Mouse (Mus musculus) heart, adult 2 months (tissue): ENCODE results near the gene Hs1bp3. TPM values are rescaled to one million over a fixed set of nuclear protein-coding genes. Genes with fewer than 3 reads are reported as not detected.

ENCODE experiments used
- DNase-seq, 2 experiments: peaks; one replicate each; pipeline ENCODE4 v3.0.0; 2021
- H3K27ac ChIP-seq: fragments of 200-600 bp; 2 replicates; pipeline ENCODE4 v1.8.1; 2022
- H3K27me3 ChIP-seq: fragments of 200-500 bp; 2 replicates; pipeline ENCODE4 v1.6.1; 2012; ENCODE audit warnings: mild to moderate bottlenecking, low read length, inconsistent platforms, mixed read lengths; ENCODE audit not compliant: control insufficient read depth, insufficient read depth
- H3K36me3 ChIP-seq: fragments of 200-500 bp; 2 replicates; pipeline ENCODE4 v1.6.1; 2012; ENCODE audit warnings: low read length, inconsistent platforms; ENCODE audit not compliant: control insufficient read depth, insufficient read depth
- H3K4me1 ChIP-seq: fragments of 200-500 bp; 2 replicates; pipeline ENCODE4 v1.6.1; 2011; ENCODE audit warnings: low read length; ENCODE audit not compliant: control insufficient read depth, insufficient read depth
- H3K4me3 ChIP-seq: fragments of 200-600 bp; 2 replicates; pipeline ENCODE4 v1.8.1; 2022
- H3K79me2 ChIP-seq: fragments of 200-500 bp; replicated peaks from 2 replicates; pipeline ENCODE4 v1.6.1; 2012; ENCODE audit warnings: mild to moderate bottlenecking, inconsistent platforms, low read length, moderate library complexity, mixed read lengths; ENCODE audit not compliant: control insufficient read depth, insufficient read depth
- H3K9ac ChIP-seq: fragments of 200-500 bp; 2 replicates; pipeline ENCODE4 v1.6.1; 2012; ENCODE audit warnings: low read depth, mild to moderate bottlenecking, control low read depth, inconsistent platforms, low read length, mixed read lengths
- CTCF ChIP-seq: fragments of 200-600 bp; IDR thresholded peaks from 2 replicates; pipeline ENCODE4 v1.8.1; 2022; ENCODE audit warnings: antibody characterized with exemption, mild to moderate bottlenecking, moderate library complexity
- EP300 ChIP-seq: fragments of 200-500 bp; IDR thresholded peaks from 2 replicates; pipeline ENCODE4 v1.6.1; 2011; ENCODE audit warnings: low read depth, low read length, control low read depth; ENCODE audit not compliant: insufficient read depth
- POLR2A ChIP-seq: fragments of 200-500 bp; IDR thresholded peaks from 2 replicates; pipeline ENCODE4 v1.6.1; 2011; ENCODE audit warnings: mild to moderate bottlenecking, low read depth, low read length, control low read depth; ENCODE audit not compliant: insufficient read depth
- WGBS: fragments of 180-500 bp; shearing (Covaris S2); methylation state at CpG from one replicate; pipeline ENCODE4 v1.1.7; 2018; 5-methylcytosine and 5-hydroxymethylcytosine counted together
- intact Hi-C: fragments of 180-260 bp; cut with DNase I; formaldehyde crosslinking; loops from one replicate; pipeline ENCODE4 v1.15.1; 2025
- polyA plus RNA-seq: library from polyadenylated mRNA; depleted of rRNA; stranded (reverse); fragments of >200 nt; gene quantifications from 2 replicates; pipeline ENCODE4 v1.2.3, GENCODE M21; 2012
- total RNA-seq, 2 experiments: library from RNA; stranded (reverse); gene quantifications; 2 replicates each; pipeline ENCODE4 v1.2.3; 2021

Gene Hs1bp3
- total and polyA plus RNA-seq, 3 experiments: 12.7 to 17.3 (median 13.8) TPM

- Histone ChIP-seq H3K4me1 (peaks cover 27% of the 10 kb centered on the region), H3K4me3 (no peak overlapping the region), H3K27ac (no peak overlapping the region), H3K36me3 (peaks cover 8% of the 10 kb centered on the region; the same call in 1 of the 2 replicates), H3K79me2 (no peaks in the 10 kb centered on the region), H3K27me3 (no peaks in the 10 kb centered on the region), H3K9ac (no peak overlapping the region)
- no peak for DNase-seq
- WGBS: 98% methylated on average over 4 of the region's 4 CpGs
- intact Hi-C loops: no loop called here
- TF ChIP-seq EP300 (no peak), CTCF (peak; percentile 33), POLR2A (no peak)
These were observed 41.8 kb downstream of the Hs1bp3 start for GRCm38 (mm10) chr12:8355011-8355410.

DNA sequence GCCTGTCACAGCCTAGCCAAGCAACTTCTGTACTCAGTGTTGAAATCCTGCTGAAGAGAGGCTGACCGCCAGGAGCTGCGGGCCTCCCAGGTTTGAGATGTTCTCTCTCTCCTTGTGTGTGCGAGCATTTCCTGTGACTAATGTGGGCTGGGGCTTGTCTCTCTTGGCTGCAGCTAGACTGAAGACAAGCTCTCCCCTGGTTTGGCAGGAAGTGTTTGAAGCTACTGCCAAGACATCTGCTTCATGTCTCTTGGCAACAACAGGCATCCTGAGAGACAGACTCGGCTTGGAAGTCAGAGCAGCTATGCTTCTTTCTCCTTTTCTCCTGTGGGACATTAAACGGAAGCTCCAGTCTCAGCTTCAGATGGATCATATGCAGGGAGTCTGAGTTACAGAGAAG is 44.2 kb downstream of the Hs1bp3 start:
- H3K4me3 ChIP-seq: no peak overlapping the region

GRCm38 (mm10) chr12:8358344-8358966 is 45.2 kb downstream of the Hs1bp3 start:
- Histone ChIP-seq H3K36me3 (0 out of 2 replicates have a peak, but pooled peaks cover 2% of the 10 kb centered on the region), H3K27ac (peak overlapping the region; percentile 60), H3K4me1 (peaks cover 15% of the 10 kb centered on the region), H3K79me2 (no peaks in the 10 kb centered on the region), H3K4me3 (no peak overlapping the region), H3K9ac (no peak overlapping the region), H3K27me3 (no peaks in the 10 kb centered on the region)
- TF ChIP-seq POLR2A (no peak), EP300 (no peak), CTCF (no peak)
- intact Hi-C loops: no loop called here
- DNase-seq: peak in 1 of 2 experiments; percentile 36
- WGBS: 80% methylated on average over 5 of the region's 5 CpGs

More for the DNA sequence above, 44.2 kb downstream of the Hs1bp3 start:
- TF ChIP-seq CTCF (peak; percentile 55), POLR2A (peak; percentile 59; the same call in 1 of the 2 replicates), EP300 (peak; percentile 98)
- intact Hi-C loops: loop anchor here (1.0 to 2.0 kb wide), 3 partner anchors 29 to 88 kb away; no protein-coding TSS in a partner anchor
- WGBS: 2% methylated on average over 5 of the region's 5 CpGs
- Histone ChIP-seq H3K79me2 (no peaks in the 10 kb centered on the region), H3K27ac (peak overlapping the region; percentile 60), H3K27me3 (no peaks in the 10 kb centered on the region), H3K9ac (no peak overlapping the region), H3K4me1 (peaks cover 15% of the 10 kb centered on the region), H3K36me3 (0 out of 2 replicates have a peak, but pooled peaks cover 2% of the 10 kb centered on the region)
- peak; percentile 76 to 90 for DNase-seq

DNA sequence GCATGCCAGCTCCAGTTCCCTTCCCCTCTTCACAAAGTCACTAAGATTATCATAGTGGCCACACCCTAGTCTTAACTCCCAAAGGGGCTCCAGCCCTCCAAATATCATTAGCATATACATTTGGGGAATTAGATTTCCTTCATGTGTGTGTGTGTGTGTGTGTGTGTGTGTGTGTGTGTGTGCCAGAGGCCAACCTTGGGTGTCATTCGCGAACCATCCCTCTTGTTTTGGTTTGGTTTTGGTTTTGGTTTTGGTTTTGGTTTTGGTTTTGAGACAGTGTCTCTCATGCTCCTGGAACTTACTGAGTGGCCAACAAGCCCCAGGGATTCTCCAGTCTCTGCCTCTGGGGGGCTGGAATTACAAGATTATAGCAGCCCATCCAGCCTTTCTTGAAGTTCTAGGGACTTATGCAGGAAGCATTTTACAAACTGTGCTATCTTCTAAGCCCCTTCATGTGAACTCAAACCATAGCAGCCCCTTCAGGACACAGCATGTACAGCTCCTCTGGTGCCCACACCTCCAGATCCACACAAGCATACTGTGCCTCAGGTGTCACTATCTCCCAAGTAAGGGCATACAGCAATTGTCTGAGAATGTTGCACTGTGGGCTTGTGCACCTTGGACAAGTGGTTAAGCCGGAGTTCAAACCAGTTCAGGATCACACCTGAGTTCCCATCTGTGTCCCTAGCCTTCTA is 46.3 kb downstream of the Hs1bp3 start:
- Histone ChIP-seq H3K36me3 (0 out of 2 replicates have a peak, but pooled peaks cover 2% of the 10 kb centered on the region), H3K27me3 (no peaks in the 10 kb centered on the region), H3K79me2 (no peaks in the 10 kb centered on the region), H3K4me1 (peaks cover 15% of the 10 kb centered on the region), H3K4me3 (no peak overlapping the region), H3K27ac (peak overlapping the region; percentile 60), H3K9ac (no peak overlapping the region)
- intact Hi-C loops: no loop called here
- no peak for DNase-seq
- no peak for TF ChIP-seq EP300
- TF ChIP-seq CTCF: no peak
- TF ChIP-seq POLR2A: no peak
- WGBS: 69% methylated on average over 3 of the region's 3 CpGs

GRCm38 (mm10) chr12:8361866-8362265 is 48.6 kb downstream of the Hs1bp3 start:
- Histone ChIP-seq H3K4me3 (no peak overlapping the region), H3K9ac (no peak overlapping the region), H3K36me3 (0 out of 2 replicates have a peak, but pooled peaks cover 2% of the 10 kb centered on the region), H3K27ac (no peak overlapping the region), H3K79me2 (no peaks in the 10 kb centered on the region), H3K27me3 (no peaks in the 10 kb centered on the region), H3K4me1 (peaks cover 16% of the 10 kb centered on the region)
- 76% methylated on average over 5 of the region's 5 CpGs for WGBS
- intact Hi-C loops: no loop called here
- DNase-seq: no peak
- TF ChIP-seq POLR2A: no peak
- no peak for TF ChIP-seq EP300
- no peak for TF ChIP-seq CTCF

DNA sequence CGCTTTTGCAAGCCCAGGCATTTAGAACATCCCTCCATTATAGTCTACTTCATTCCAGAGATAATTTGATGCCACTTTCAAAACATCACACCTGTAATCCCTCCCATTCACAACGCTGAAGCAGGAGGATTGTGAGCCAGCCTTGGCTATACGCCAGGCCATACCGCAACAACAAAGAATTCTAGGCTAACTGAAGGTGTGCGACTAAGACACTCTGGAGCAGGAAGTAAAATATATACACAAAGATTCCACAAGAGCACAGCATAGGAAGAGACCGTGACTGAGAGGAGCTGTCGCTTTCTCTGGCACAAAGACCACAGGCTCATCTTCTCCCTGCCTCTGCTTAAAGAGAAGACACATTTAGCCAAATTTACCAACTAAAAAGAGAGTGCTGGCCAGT is 49.2 kb downstream of the Hs1bp3 start:
- Histone ChIP-seq H3K4me3 (no peak overlapping the region), H3K36me3 (0 out of 2 replicates have a peak, but pooled peaks cover 2% of the 10 kb centered on the region), H3K27me3 (no peaks in the 10 kb centered on the region), H3K79me2 (no peaks in the 10 kb centered on the region), H3K9ac (no peak overlapping the region), H3K27ac (no peak overlapping the region), H3K4me1 (peaks cover 13% of the 10 kb centered on the region)
- intact Hi-C loops: no loop called here
- TF ChIP-seq EP300 (no peak), CTCF (no peak)
- no peak for DNase-seq
- WGBS: 65% methylated on average over 7 of the region's 7 CpGs
